Mouse (Mus musculus): Measurements from ENCODE around the gene Esyt2.

GRCm38 (mm10) chr12:116348755-116349286 is 67.8 kb downstream of the Esyt2 start:
- TF ChIP-seq POLR2A (IDR thresholded peaks at IDR 0.05; ENCODE audit: insufficient read depth, low read depth, low read length) (no peak), CTCF (IDR thresholded peaks at IDR 0.05) (no peak), EP300 (IDR thresholded peaks at IDR 0.05; ENCODE audit: insufficient read depth, low read depth, low read length) (no peak)
